Comparison of ENCODE assay signal across 8 mouse cellular contexts in the genomic region with DNA sequence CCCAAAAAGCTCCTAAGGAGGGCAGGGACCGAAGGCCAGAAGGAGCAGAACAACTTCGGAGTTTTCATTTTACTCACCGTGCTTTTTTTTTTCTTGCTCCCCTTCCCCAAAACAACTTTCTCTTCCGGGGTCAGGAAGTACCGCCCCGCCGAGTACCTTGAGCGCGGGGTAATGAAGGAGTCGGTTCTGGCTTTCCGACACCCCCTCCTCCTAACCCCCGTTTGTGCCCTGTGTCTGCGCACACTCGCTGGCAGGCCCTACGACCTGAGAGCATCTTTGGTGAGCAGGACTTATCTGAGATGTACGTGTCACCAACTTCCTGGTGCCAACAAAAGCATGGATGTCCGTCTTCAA. TPM values are rescaled to one million over a fixed set of nuclear protein-coding genes. Genes with fewer than 3 reads are reported as not detected.
DNase-seq lines count a peak whose midpoint lies in the region; ATAC-seq and TF ChIP-seq lines count a peak whose summit lies in the region.

No protein-coding gene starts in this region.

- H3K4me1 ChIP-seq in testis, adult 2 months (ENCODE audit: control insufficient read depth, insufficient read depth, low read length): peaks cover 13% of the 10 kb centered on the region
- peaks cover 23% of the 10 kb centered on the region for H3K4me1 ChIP-seq in limb, embryonic 15.5 days
- H3K4me1 ChIP-seq in stomach, embryonic 16.5 days (ENCODE audit: control insufficient read depth, insufficient read depth, low read length): peaks cover 20% of the 10 kb centered on the region; the same call in 1 of the 2 replicates

- under 1% methylated on average over 17 of the region's 17 CpGs for WGBS in limb, embryonic 15.5 days
- under 1% methylated on average over 17 of the region's 17 CpGs for WGBS in stomach, embryonic 16.5 days

- DNase-seq in embryo, embryonic 10 days (ENCODE audit: low spot score): peak; percentile 58
- no peak for DNase-seq in embryo, embryonic 10.5 days (ENCODE audit: low spot score)
- no peak for DNase-seq in testis, postnatal 10 days (ENCODE audit: low spot score)
- DNase-seq in adrenal gland, adult (ENCODE audit: inconsistent age in 2 of 2, low spot score in 1 of 2): no peak
- no peak for DNase-seq in kidney, postnatal 4 days

- no peaks in the 10 kb centered on the region for H3K9me3 ChIP-seq in limb, embryonic 15.5 days
- no peaks in the 10 kb centered on the region for H3K9me3 ChIP-seq in stomach, embryonic 16.5 days (replicated peaks; ENCODE audit: control insufficient read depth, low read length)

- no peaks in the 10 kb centered on the region for H3K36me3 ChIP-seq in testis, adult 2 months (ENCODE audit: control insufficient read depth, insufficient read depth, low read length)
- no peaks in the 10 kb centered on the region for H3K36me3 ChIP-seq in limb, embryonic 15.5 days
- no peaks in the 10 kb centered on the region for H3K36me3 ChIP-seq in stomach, embryonic 16.5 days (ENCODE audit: control insufficient read depth, insufficient read depth, low read length)

- ATAC-seq in limb, embryonic 15.5 days (ENCODE audit: insufficient number of reproducible peaks, low FRiP score, low TSS enrichment, low read depth): no peak
- peak; percentile 26 for ATAC-seq in stomach, embryonic 16.5 days (ENCODE audit: insufficient read depth, low FRiP score)

- peak overlapping the region; percentile 90 for H3K4me2 ChIP-seq in limb, embryonic 15.5 days
- H3K4me2 ChIP-seq in stomach, embryonic 16.5 days (ENCODE audit: low read depth, low read length): peak overlapping the region; percentile 86

- peak overlapping the region; percentile 80 for H3K9ac ChIP-seq in limb, embryonic 15.5 days
- H3K9ac ChIP-seq in stomach, embryonic 16.5 days (ENCODE audit: low read length): peak overlapping the region; percentile 86

- no peak for TF ChIP-seq POLR2A in testis, adult 2 months (IDR thresholded peaks at IDR 0.05; ENCODE audit: control insufficient read depth, low read depth, low read length)

- no peak for TF ChIP-seq CTCF in testis, adult 2 months (IDR thresholded peaks at IDR 0.05; ENCODE audit: control insufficient read depth, insufficient read depth, insufficient replicate concordance, low read depth, low read length)

- H3K4me3 ChIP-seq in testis, adult 2 months (ENCODE audit: control insufficient read depth, low read depth, low read length): peak overlapping the region; percentile 78
- H3K4me3 ChIP-seq in limb, embryonic 15.5 days: peak overlapping the region; percentile 87
- H3K4me3 ChIP-seq in stomach, embryonic 16.5 days (replicated peaks; ENCODE audit: low read length): peak overlapping the region; percentile 90

- H3K27me3 ChIP-seq in testis, adult 2 months (ENCODE audit: control insufficient read depth, insufficient read depth, low read length): no peaks in the 10 kb centered on the region
- H3K27me3 ChIP-seq in limb, embryonic 15.5 days: no peaks in the 10 kb centered on the region
- no peaks in the 10 kb centered on the region for H3K27me3 ChIP-seq in stomach, embryonic 16.5 days (ENCODE audit: control insufficient read depth, insufficient read depth, low read length)

- H3K27ac ChIP-seq in testis, adult 2 months (ENCODE audit: control insufficient read depth, insufficient read depth, low read depth, low read length): no peak overlapping the region; the same call in 1 of the 2 replicates
- peak overlapping the region; percentile 89 for H3K27ac ChIP-seq in limb, embryonic 15.5 days
- peak overlapping the region; percentile 87 for H3K27ac ChIP-seq in stomach, embryonic 16.5 days (ENCODE audit: low read length)

RNA-seq across cellular contexts. Expression of gene Lrrc1, which starts 0.4 kb away (rescaled TPM):
- 106 and 234 TPM in 2 replicates for polyA plus RNA-seq in testis, adult 2 months (2012; rRNA removed)
- polyA plus RNA-seq in limb, embryonic 15.5 days (2015; fragmentation: Nextera tagmentation; extraction: Ambion mirVana): 14.8 and 17.0 TPM in 2 replicates
- 17.7 and 19.2 TPM in 2 replicates for polyA plus RNA-seq in stomach, embryonic 16.5 days (2015; fragmentation: Nextera tagmentation; extraction: Ambion mirVana)
